Mouse (Mus musculus) CD4-positive, CD25-positive, alpha-beta regulatory T cell, adult 2 months (primary cell): Measurements from ENCODE around the gene Nfx1.

ENCODE experiments used
- DNase-seq: peaks from one replicate; pipeline ENCODE4 v3.0.0-alpha.2; 2012; ENCODE audit warnings: low read depth, low spot score

The Nfx1 gene

GRCm38 (mm10) chr4:40975678-40976077 is 5.0 kb downstream of the Nfx1 start:
- no peak for DNase-seq

- DNase-seq = no peak
Measured at GRCm38 (mm10) chr4:40976651-40977050, 5.9 kb downstream of the Nfx1 start.

GRCm38 (mm10) chr4:40979430-40979829 is 8.7 kb downstream of the Nfx1 start:
- DNase-seq = no peak

- no peak for DNase-seq
Measured at GRCm38 (mm10) chr4:40982486-40982885, 11.8 kb downstream of the Nfx1 start.

- DNase-seq = no peak
Measured at GRCm38 (mm10) chr4:40983686-40984085, 13.0 kb downstream of the Nfx1 start.

- no peak for DNase-seq
Measured at GRCm38 (mm10) chr4:40989633-40990032, 18.9 kb downstream of the Nfx1 start.

GRCm38 (mm10) chr4:40996302-40996701 is 25.6 kb downstream of the Nfx1 start:
- DNase-seq = no peak

- DNase-seq = no peak
Measured at GRCm38 (mm10) chr4:40997916-40998315, 27.2 kb downstream of the Nfx1 start.

- no peak for DNase-seq
Measured at GRCm38 (mm10) chr4:41000271-41000670, 29.6 kb downstream of the Nfx1 start.

GRCm38 (mm10) chr4:41000842-41001639 is 30.3 kb downstream of the Nfx1 start:
- DNase-seq = peak; percentile 40

- DNase-seq = no peak
Measured at GRCm38 (mm10) chr4:41013351-41013750, 42.6 kb downstream of the Nfx1 start.

- no peak for DNase-seq
Measured at GRCm38 (mm10) chr4:41015798-41016197, 45.1 kb downstream of the Nfx1 start.

- peak; percentile 6 for DNase-seq
Measured at GRCm38 (mm10) chr4:41021094-41021493, 50.4 kb downstream of the Nfx1 start.

- DNase-seq = no peak
Measured at GRCm38 (mm10) chr4:41026086-41026787, 55.5 kb downstream of the Nfx1 start.

GRCm38 (mm10) chr4:41027872-41028271 is 57.2 kb downstream of the Nfx1 start:
- no peak for DNase-seq

GRCm38 (mm10) chr4:41028272-41028671 is 57.6 kb downstream of the Nfx1 start:
- peak; percentile 40 for DNase-seq

GRCm38 (mm10) chr4:41029372-41029771 is 58.7 kb downstream of the Nfx1 start:
- no peak for DNase-seq

- DNase-seq = no peak
Measured at GRCm38 (mm10) chr4:41031242-41031641, 60.5 kb downstream of the Nfx1 start.

- no peak for DNase-seq
Measured at GRCm38 (mm10) chr4:41037942-41038341, 67.2 kb downstream of the Nfx1 start.

GRCm38 (mm10) chr4:41040983-41041382 is 70.3 kb downstream of the Nfx1 start:
- no peak for DNase-seq

GRCm38 (mm10) chr4:41042880-41043279 is 72.2 kb downstream of the Nfx1 start:
- no peak for DNase-seq

- DNase-seq = no peak
Measured at GRCm38 (mm10) chr4:41043961-41044360, 73.3 kb downstream of the Nfx1 start.

- DNase-seq = no peak
Measured at GRCm38 (mm10) chr4:41045288-41045687, 74.6 kb downstream of the Nfx1 start.
